Comparison of ENCODE assay signal across 8 mouse cellular contexts in the genomic region with DNA sequence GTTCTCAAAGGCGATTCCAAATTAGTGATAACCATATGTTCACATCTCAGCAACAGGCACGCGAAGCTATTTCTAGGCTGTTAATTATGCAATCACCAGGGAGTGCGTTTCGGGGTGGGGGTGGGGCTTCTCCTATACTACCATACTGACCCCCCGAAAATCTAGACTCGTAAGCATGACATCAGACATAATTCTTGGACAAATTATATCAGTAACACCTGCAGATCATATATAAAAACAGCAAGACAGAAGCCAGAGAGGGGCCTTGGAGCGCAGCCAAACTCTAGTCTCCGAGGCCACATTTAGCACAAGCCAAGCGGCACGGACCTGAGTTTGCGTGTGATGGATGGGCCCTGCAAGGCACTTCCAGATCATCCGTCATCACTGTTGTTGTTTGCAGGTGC.
A peak's percentile ranks its signal among the peaks of the same experiment; 100 is the strongest.
DNase-seq lines count a peak whose midpoint lies in the region; ATAC-seq and TF ChIP-seq lines count a peak whose summit lies in the region.

No protein-coding gene starts in this region.

- ATAC-seq in lung, postnatal 0 days, result no peak
- ATAC-seq in neural tube, embryonic 13.5 days (ENCODE audit: low read depth), result peak; percentile 98

- no peak for TF ChIP-seq EP300 in lung, postnatal 0 days (IDR thresholded peaks at IDR 0.05)

- no peaks in the 10 kb centered on the region for H3K36me3 ChIP-seq in lung, postnatal 0 days (ENCODE audit: insufficient read depth, low read length)
- no peaks in the 10 kb centered on the region for H3K36me3 ChIP-seq in neural tube, embryonic 13.5 days

- peak overlapping the region; percentile 32 for H3K4me2 ChIP-seq in lung, postnatal 0 days (replicated peaks; ENCODE audit: low read depth, low read length)
- peak overlapping the region; percentile 36 for H3K4me2 ChIP-seq in neural tube, embryonic 13.5 days

- no peaks in the 10 kb centered on the region for H3K27me3 ChIP-seq in lung, postnatal 0 days (replicated peaks; ENCODE audit: insufficient read depth, low read length)
- peaks cover 9% of the 10 kb centered on the region for H3K27me3 ChIP-seq in neural tube, embryonic 13.5 days

- 32% methylated on average over 13 of the region's 13 CpGs for WGBS in lung, postnatal 0 days
- WGBS in neural tube, embryonic 13.5 days, result 22% methylated on average over 13 of the region's 13 CpGs

- no peak overlapping the region for H3K9ac ChIP-seq in lung, postnatal 0 days (replicated peaks; ENCODE audit: low read depth)
- no peak overlapping the region for H3K9ac ChIP-seq in neural tube, embryonic 13.5 days

- no peak overlapping the region for H3K4me3 ChIP-seq in lung, postnatal 0 days (ENCODE audit: low read depth, low read length)
- H3K4me3 ChIP-seq in neural tube, embryonic 13.5 days, result no peak overlapping the region

- no peak overlapping the region for H3K27ac ChIP-seq in lung, postnatal 0 days (ENCODE audit: low read length)
- H3K27ac ChIP-seq in neural tube, embryonic 13.5 days (replicated peaks), result no peak overlapping the region

- DNase-seq in lung, postnatal 0 days (ENCODE audit: low spot score), result peak; percentile 14
- no peak for DNase-seq in lung, postnatal 25 days (ENCODE audit: low spot score)
- DNase-seq in cerebellum, adult 8-10 months, result peak; percentile 42
- DNase-seq in gastrocnemius, postnatal 10 days, result peak; percentile 11
- peak; percentile 61 to 67 for DNase-seq in kidney, postnatal 4 days
- no peak for DNase-seq in thymus, adult 18-20 months
- no peak for DNase-seq in urinary bladder, postnatal 14 days (ENCODE audit: low spot score)

- H3K9me3 ChIP-seq in lung, postnatal 0 days (ENCODE audit: low read length), result no peaks in the 10 kb centered on the region
- 0 out of 2 replicates have a peak, but pooled peaks cover 8% of the 10 kb centered on the region for H3K9me3 ChIP-seq in neural tube, embryonic 13.5 days

- H3K4me1 ChIP-seq in lung, postnatal 0 days (ENCODE audit: insufficient read depth, low read depth, low read length), result 0 out of 2 replicates have a peak, but pooled peaks cover 4% of the 10 kb centered on the region
- H3K4me1 ChIP-seq in neural tube, embryonic 13.5 days (replicated peaks), result peaks cover 21% of the 10 kb centered on the region

- TF ChIP-seq CTCF in lung, postnatal 0 days (IDR thresholded peaks at IDR 0.05), result no peak

Comparison
In these comparisons a context has a peak if more than half of its experiments do, and no peak if none do; other contexts are left out.
1. DNase-seq: peak in lung, postnatal 0 days (single experiment), cerebellum, adult 8-10 months (single experiment), gastrocnemius, postnatal 10 days (single experiment) and kidney, postnatal 4 days (2 of 2); none in lung, postnatal 25 days (single experiment), thymus, adult 18-20 months (0 of 2) and urinary bladder, postnatal 14 days (single experiment).